Mouse (Mus musculus) liver, embryonic 11.5 days (tissue): Measurements from ENCODE around the gene Plekhg3. TPM values are rescaled to one million over a fixed set of nuclear protein-coding genes. Genes with fewer than 3 reads are reported as not detected.

Experiments used
- ATAC-seq: fragments of 200-750 bp; cut with Nextera tagmentation; replicated peaks from 2 replicates; pipeline ENCODE4 v1.8.0; 2017; ENCODE audit warnings: moderate number of reproducible peaks, mild to moderate bottlenecking, moderate TSS enrichment, moderate library complexity; ENCODE audit not compliant: low FRiP score
- DNase-seq: peaks from one replicate; pipeline ENCODE4 v3.0.0-alpha.2; 2017; ENCODE audit warnings: low spot score
- H3K27ac ChIP-seq: fragments of 300-500 bp; sonication (generic); 2 replicates; pipeline ENCODE4 v1.5.1; 2014; ENCODE audit warnings: mild to moderate bottlenecking, low read depth, low read length, control low read depth
- H3K27me3 ChIP-seq: fragments of 300-500 bp; sonication (generic); replicated peaks from 2 replicates; pipeline ENCODE4 v1.6.1; 2014; ENCODE audit warnings: low read length, mixed read lengths; ENCODE audit not compliant: control insufficient read depth, insufficient read depth
- H3K36me3 ChIP-seq: fragments of 300-500 bp; sonication (generic); 2 replicates; pipeline ENCODE4 v1.6.1; 2014; ENCODE audit warnings: mild to moderate bottlenecking, low read length, moderate library complexity, mixed read lengths; ENCODE audit not compliant: control insufficient read depth, insufficient read depth
- H3K4me1 ChIP-seq: fragments of 300-500 bp; sonication (generic); replicated peaks from 2 replicates; pipeline ENCODE4 v1.6.1; 2014; ENCODE audit warnings: low read length, mixed read lengths; ENCODE audit not compliant: control insufficient read depth, insufficient read depth
- H3K4me2 ChIP-seq: fragments of 300-500 bp; sonication (generic); 2 replicates; pipeline ENCODE4 v1.6.1; 2014; ENCODE audit warnings: mild to moderate bottlenecking, control low read depth, moderate library complexity
- H3K4me3 ChIP-seq: fragments of 300-500 bp; sonication (generic); 2 replicates; pipeline ENCODE4 v1.5.1; 2014; ENCODE audit warnings: low read depth, low read length, control low read depth
- H3K9ac ChIP-seq: fragments of 300-500 bp; sonication (generic); 2 replicates; pipeline ENCODE4 v1.6.1; 2014; ENCODE audit warnings: low read depth, low read length, control low read depth
- H3K9me3 ChIP-seq: fragments of 300-500 bp; sonication (generic); 2 replicates; pipeline ENCODE4 v1.6.1; 2016; ENCODE audit warnings: low read length, inconsistent platforms, mixed read lengths; ENCODE audit not compliant: control insufficient read depth
- WGBS: fragments of 180-500 bp; shearing (Covaris S2); extraction: QIAGEN DNeasy Blood & Tissue Kit; methylation state at CpG from one replicate; pipeline ENCODE4 v1.1.7; 2014; 5-methylcytosine and 5-hydroxymethylcytosine counted together
- polyA plus RNA-seq: library from polyadenylated mRNA; unstranded; fragments of >200 nt; fragmentation: Nextera tagmentation; extraction: Ambion mirVana; gene quantifications from 2 replicates; pipeline ENCODE4 v1.2.1, GENCODE M21; 2014

Gene Plekhg3
- polyA plus RNA-seq, 1 experiment from 2014 or later: 4.1 TPM

DNA sequence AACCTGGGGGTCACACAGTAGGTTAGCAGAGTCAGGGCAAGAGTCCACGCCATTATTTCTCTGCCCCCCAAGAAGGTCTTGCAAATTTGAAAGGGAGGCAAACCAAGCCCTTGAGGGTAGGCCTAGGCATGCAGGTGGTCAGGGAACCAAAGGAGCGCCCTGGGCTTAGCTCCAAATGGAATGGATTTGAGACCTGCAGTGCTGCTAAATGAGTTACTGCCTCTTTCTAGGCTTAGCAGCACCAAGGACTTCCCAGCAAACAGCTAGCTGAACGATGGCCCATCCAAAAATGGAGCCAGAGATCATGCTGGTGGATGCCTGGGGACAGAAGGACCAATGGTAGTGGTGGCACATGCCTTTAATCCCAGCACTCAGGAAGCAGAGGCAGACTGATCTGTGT, 60.3 kb downstream of the Plekhg3 start:
- 76% methylated on average over 3 of the region's 3 CpGs for WGBS
- DNase-seq (no peak), ATAC-seq (no peak)
- Histone ChIP-seq H3K9me3 (no peaks in the 10 kb centered on the region), H3K4me2 (no peak overlapping the region), H3K27me3 (no peaks in the 10 kb centered on the region; the same call in none of the 2 replicates), H3K9ac (no peak overlapping the region), H3K27ac (no peak overlapping the region), H3K4me1 (peaks cover 9% of the 10 kb centered on the region), H3K36me3 (no peaks in the 10 kb centered on the region), H3K4me3 (no peak overlapping the region)

DNA sequence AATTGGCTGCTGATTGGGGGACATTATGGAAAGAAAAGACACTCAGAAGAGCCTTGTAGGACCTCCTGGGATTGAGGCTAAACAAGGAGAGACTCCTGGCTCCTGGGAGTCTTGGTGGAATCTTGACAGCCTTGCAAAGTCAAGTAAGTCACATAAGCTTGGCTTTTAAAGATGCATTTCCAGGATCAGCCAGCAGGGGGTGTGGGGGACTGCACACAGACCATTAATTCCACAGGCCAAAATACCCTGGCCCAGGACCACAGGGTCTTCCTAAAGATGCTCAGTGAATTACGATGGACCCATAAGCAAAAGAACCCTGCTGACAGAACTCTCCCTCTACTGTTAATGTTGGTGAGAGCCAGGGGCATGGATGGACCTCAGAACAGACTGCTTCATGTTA, 61.5 kb downstream of the Plekhg3 start:
- Histone ChIP-seq H3K36me3 (0 out of 2 replicates have a peak, but pooled peaks cover 2% of the 10 kb centered on the region), H3K4me3 (no peak overlapping the region), H3K27ac (no peak overlapping the region), H3K9me3 (no peaks in the 10 kb centered on the region), H3K4me1 (peaks cover 12% of the 10 kb centered on the region), H3K4me2 (no peak overlapping the region), H3K9ac (no peak overlapping the region), H3K27me3 (no peaks in the 10 kb centered on the region; the same call in none of the 2 replicates)
- whole genome bisulfite sequencing: 51% methylated on average over 1 of the region's 1 CpGs
- peak; percentile 59 for DNase-seq
- ATAC-seq: no peak

DNA sequence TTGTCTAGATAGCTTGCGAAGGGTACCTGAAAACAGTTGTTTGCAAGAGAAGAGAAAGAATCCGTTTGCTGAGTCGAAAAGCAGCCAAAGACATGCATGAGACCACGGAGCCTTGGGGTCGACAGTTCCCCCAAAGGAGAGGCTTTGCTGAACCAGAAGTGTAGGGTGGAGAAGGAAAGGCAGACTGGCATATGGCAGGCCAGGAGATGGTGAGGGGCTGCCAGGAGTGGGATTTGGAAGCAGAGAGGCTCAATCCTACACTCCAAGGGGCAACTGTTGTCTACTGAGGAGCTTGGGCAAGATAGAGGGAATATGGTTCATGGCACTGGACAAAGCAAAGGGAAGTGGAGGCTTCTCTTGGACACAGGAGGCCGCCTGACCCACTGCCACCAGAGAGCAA, 62.6 kb downstream of the Plekhg3 start:
- Histone ChIP-seq H3K27ac (no peak overlapping the region), H3K36me3 (0 out of 2 replicates have a peak, but pooled peaks cover 3% of the 10 kb centered on the region), H3K4me2 (no peak overlapping the region), H3K9me3 (no peaks in the 10 kb centered on the region), H3K4me1 (peaks cover 12% of the 10 kb centered on the region), H3K27me3 (no peaks in the 10 kb centered on the region; the same call in none of the 2 replicates), H3K4me3 (no peak overlapping the region), H3K9ac (no peak overlapping the region)
- ATAC-seq (no peak), DNase-seq (no peak)
- 78% methylated on average over 6 of the region's 6 CpGs for WGBS

DNA sequence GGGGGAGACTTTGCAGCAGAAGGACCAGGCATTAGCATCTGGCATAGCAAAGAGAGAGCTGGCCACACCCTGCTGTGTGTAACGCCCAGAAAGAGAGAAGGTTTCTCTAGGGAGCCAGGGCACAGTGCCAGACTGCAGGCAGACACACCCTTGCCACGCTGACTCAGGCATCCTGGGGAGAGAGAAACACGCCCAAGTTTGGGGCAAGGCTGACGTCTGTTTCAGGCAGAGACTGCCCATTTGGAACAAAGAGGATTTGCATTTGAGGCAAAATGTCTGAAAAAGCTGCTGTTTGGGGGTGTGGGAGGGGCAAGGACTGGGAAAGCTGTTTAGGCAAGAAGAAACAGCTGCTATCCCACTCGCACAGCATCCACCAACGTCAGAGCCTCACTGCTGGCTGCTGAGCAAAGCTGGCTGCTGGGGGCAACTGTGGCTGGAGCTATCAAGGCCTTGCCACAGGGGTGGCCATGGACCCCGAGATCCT, 63.2 kb downstream of the Plekhg3 start:
- H3K27ac ChIP-seq: no peak overlapping the region

DNA sequence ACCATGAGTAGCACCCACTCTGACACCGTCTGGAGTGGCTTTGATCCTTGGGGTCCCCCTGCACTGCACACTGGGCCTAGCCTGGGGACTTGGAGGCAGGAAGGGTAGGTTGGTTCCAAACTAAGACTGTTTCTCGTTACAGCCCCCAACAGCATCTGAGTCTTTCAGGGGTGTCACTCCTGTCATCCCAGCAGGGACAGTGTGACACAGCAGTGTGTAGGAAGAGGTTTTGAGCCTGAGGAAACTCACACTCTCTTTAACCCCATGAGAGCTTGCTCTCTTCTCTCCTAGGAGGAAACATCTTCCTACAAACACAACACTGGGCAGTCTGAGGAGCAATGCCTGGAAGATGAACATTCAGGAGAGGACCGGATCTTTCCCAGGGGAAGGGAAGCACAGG, 63.9 kb downstream of the Plekhg3 start:
- DNase-seq: no peak
- Histone ChIP-seq H3K27ac (no peak overlapping the region), H3K27me3 (no peaks in the 10 kb centered on the region; the same call in none of the 2 replicates), H3K9me3 (no peaks in the 10 kb centered on the region), H3K36me3 (peaks cover 5% of the 10 kb centered on the region; the same call in 1 of the 2 replicates), H3K4me3 (no peak overlapping the region), H3K4me2 (no peak overlapping the region), H3K9ac (no peak overlapping the region), H3K4me1 (peaks cover 12% of the 10 kb centered on the region)
- WGBS: 62% methylated on average over 3 of the region's 3 CpGs
- peak; percentile 7; the same call in 1 of the 2 replicates for ATAC-seq

More for the DNA sequence above, 63.2 kb downstream of the Plekhg3 start:
- Histone ChIP-seq H3K27me3 (no peaks in the 10 kb centered on the region; the same call in none of the 2 replicates), H3K9ac (peak overlapping the region; percentile 26; the same call in 1 of the 2 replicates), H3K4me3 (no peak overlapping the region), H3K4me2 (no peak overlapping the region), H3K36me3 (0 out of 2 replicates have a peak, but pooled peaks cover 5% of the 10 kb centered on the region), H3K4me1 (peaks cover 12% of the 10 kb centered on the region), H3K9me3 (no peaks in the 10 kb centered on the region)
- ATAC-seq: peak; percentile 62
- WGBS: 28% methylated on average over 7 of the region's 7 CpGs
- no peak for DNase-seq

DNA sequence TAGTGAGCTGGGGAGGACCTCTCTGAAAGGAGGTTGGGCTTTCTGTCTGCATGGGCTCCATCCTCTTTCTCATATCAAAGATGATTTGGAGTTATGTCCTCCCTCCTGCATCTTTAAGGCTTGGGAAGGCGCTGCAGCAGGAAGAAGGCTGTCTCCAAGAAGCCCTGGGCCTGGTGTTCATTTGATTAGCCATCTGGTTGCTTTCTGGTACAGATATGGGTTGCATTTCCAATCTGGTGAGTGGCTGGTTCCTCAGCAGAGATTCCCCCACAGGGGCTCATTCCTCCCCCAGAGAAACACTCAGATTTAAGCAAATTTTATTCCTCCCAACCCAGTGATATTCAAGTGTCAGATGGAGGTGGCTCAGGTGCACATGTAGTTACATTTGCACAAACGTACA, 65.1 kb downstream of the Plekhg3 start:
- Histone ChIP-seq H3K9me3 (no peaks in the 10 kb centered on the region), H3K27me3 (no peaks in the 10 kb centered on the region; the same call in none of the 2 replicates), H3K27ac (no peak overlapping the region), H3K4me1 (peaks cover 12% of the 10 kb centered on the region), H3K36me3 (peaks cover 5% of the 10 kb centered on the region; the same call in 1 of the 2 replicates), H3K4me2 (no peak overlapping the region), H3K4me3 (no peak overlapping the region), H3K9ac (no peak overlapping the region)
- 73% methylated on average over 2 of the region's 2 CpGs for WGBS
- DNase-seq: no peak
- no peak for ATAC-seq

DNA sequence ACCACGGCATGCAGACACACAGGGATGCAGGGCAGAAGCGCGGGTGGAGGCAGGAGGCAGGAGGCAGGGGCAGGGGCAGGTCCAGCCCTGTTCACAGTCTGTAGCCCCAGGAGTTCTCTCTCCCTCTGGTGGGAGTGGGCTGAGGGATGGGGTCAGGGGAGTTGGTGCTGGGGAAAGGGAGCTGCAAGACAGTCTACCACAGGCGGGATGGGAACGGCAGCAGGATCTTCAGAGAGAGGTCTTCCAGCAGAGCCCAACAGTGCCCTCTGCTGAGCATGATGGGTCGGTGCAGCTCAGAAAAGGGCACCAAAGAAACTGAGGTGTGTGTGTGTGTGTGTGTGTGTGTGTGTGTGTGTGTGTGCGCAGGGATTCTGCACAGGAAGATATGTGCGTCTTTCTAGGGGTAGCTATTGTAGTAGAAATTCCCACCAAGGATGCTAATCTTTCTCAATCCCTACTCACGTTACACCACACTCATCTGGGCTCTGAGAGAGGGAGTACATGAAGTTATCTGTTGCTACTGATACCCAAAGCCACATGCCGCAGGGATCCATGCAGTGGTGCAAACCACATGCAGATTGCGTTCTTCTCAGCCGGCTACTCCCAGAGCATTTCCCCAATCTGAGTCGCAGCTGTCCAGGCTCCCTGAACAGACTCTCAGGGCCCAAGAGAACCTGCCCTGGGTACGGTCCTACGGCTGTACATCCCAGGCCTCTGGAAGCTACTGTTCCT, 65.8 kb downstream of the Plekhg3 start:
- Histone ChIP-seq H3K4me3 (no peak overlapping the region), H3K36me3 (peaks cover 5% of the 10 kb centered on the region), H3K27ac (no peak overlapping the region), H3K27me3 (no peaks in the 10 kb centered on the region; the same call in none of the 2 replicates), H3K4me1 (peaks cover 12% of the 10 kb centered on the region), H3K9ac (no peak overlapping the region), H3K9me3 (no peaks in the 10 kb centered on the region), H3K4me2 (no peak overlapping the region)
- peak; percentile 55 for DNase-seq
- WGBS: 47% methylated on average over 15 of the region's 15 CpGs
- ATAC-seq: no peak

DNA sequence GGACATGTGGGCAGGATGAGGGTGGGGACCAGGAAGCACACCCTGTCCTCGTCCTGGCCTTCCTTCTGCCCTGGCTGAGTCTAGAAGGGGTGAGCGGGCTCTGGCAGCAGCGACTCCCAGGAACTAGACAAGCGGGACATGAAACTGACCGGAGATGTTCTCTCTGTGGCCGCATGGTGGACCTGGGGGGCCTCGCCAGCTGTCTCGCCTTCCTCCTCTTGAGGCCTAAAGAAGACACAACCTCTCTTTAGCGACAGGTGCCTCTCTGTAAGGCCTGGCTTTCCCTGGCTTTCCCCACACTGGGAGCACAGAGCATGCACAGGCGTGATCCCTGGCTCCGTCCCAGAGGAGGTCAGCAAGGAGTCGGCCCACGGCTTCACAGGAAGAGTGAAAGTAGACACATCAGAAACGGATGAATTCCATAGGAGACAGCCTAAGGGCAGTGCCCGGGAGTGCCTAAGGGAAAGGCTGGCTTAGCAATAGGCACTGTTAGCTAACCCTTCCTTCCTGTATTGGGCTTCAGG, 66.9 kb downstream of the Plekhg3 start:
- no peaks in the 10 kb centered on the region; the same call in none of the 2 replicates for H3K27me3 ChIP-seq
- ATAC-seq (no peak), DNase-seq (no peak)
- H3K9ac ChIP-seq: no peak overlapping the region
- WGBS: 82% methylated on average over 15 of the region's 15 CpGs
- H3K9me3 ChIP-seq: no peaks in the 10 kb centered on the region
- no peak overlapping the region for H3K4me3 ChIP-seq
- H3K36me3 ChIP-seq: peaks cover 5% of the 10 kb centered on the region
- peaks cover 12% of the 10 kb centered on the region for H3K4me1 ChIP-seq
- H3K27ac ChIP-seq: no peak overlapping the region
- H3K4me2 ChIP-seq: no peak overlapping the region
